Mouse (Mus musculus) heart, adult 2 months (tissue): ENCODE measurements around the gene Ikzf3.

Source experiments
- CTCF ChIP-seq: fragments of 200-600 bp; IDR thresholded peaks from 2 replicates; pipeline ENCODE4 v1.8.1; 2022; ENCODE audit warnings: antibody characterized with exemption, mild to moderate bottlenecking, moderate library complexity
- EP300 ChIP-seq: fragments of 200-500 bp; IDR thresholded peaks from 2 replicates; pipeline ENCODE4 v1.6.1; 2011; ENCODE audit warnings: low read depth, low read length, control low read depth; ENCODE audit not compliant: insufficient read depth
- POLR2A ChIP-seq: fragments of 200-500 bp; IDR thresholded peaks from 2 replicates; pipeline ENCODE4 v1.6.1; 2011; ENCODE audit warnings: mild to moderate bottlenecking, low read depth, low read length, control low read depth; ENCODE audit not compliant: insufficient read depth

DNA sequence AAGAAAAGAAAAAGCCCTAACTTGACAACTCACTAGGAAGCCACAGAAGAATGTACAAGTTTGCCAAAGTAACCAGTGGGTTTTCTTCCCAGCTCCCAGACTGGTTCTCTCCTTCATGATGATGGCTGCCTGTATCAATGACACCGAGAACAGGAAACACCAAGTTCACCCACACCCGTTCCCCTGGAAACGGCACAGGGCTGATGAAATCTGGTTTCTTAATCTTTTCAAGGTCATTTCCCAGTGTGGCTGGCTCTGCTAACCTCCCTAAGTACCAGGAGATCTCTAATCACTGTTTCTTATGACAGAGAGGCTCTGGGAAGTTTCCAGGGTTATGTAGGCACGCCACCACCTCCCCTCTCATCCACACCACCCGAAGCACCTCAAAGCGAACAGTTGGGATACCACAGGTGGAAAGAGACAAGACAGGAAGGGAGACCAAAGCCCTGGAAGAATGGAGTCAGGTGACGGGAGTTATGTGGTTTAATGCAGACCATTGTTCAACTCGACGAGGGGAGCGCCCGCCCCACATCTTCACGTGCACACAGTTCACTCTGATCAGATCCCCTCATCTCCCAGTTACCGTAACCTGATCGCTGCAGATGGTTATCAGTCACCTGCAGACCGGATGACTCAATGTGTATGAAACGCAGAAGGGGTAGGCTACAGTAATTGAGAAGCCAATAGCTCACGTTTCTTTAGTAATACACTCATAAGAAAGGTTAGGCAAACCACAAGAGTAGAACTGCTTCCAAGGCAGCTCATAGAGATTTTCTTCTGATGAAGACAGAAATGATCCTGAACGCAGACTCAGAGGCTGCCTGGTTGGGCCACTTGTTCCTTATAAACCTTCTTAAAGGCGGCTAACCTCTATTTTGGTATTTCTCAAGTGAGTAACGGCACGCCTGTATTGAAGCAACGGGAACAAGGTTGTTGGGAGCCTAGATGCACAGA, 75.8 kb downstream of the Ikzf3 start:
- TF ChIP-seq CTCF (no peak), POLR2A (no peak), EP300 (no peak)
